11 mouse cellular contexts compared by ENCODE assay signal in genomic region chr5:51412303-51413117, GRCm38 (mm10).
DNase-seq lines count a peak whose midpoint lies in the region; ATAC-seq and TF ChIP-seq lines count a peak whose summit lies in the region.
"Had no signal": no experiment of that assay in that cellular context is flagged by ENCODE, and none has a peak within 500 bp of the region (broad histone marks: within the 10 kb centered on the region; RNA-seq: fewer than 3 reads in every experiment).

No protein-coding gene starts in this region.

- no peaks in the 10 kb centered on the region for H3K79me2 ChIP-seq in heart, adult 2 months (replicated peaks; ENCODE audit: control insufficient read depth, insufficient read depth, low read length)

- peak overlapping the region; percentile 52 for H3K4me2 ChIP-seq in heart, embryonic 11.5 days
- H3K4me2 ChIP-seq in lung, postnatal 0 days (replicated peaks; ENCODE audit: low read depth, low read length), result no peak overlapping the region
- H3K4me2 ChIP-seq: lung, embryonic 14.5 days had no signal

- no peaks in the 10 kb centered on the region for H3K27me3 ChIP-seq in heart, embryonic 11.5 days (ENCODE audit: control insufficient read depth, insufficient read depth, low read length)
- no peaks in the 10 kb centered on the region for H3K27me3 ChIP-seq in heart, adult 2 months (ENCODE audit: control insufficient read depth, insufficient read depth, low read length)
- H3K27me3 ChIP-seq in lung, postnatal 0 days (replicated peaks; ENCODE audit: insufficient read depth, low read length), result no peaks in the 10 kb centered on the region

- no peak for TF ChIP-seq CTCF in heart, adult 2 months (IDR thresholded peaks at IDR 0.05)
- TF ChIP-seq CTCF in lung, postnatal 0 days (IDR thresholded peaks at IDR 0.05), result no peak

- H3K4me1 ChIP-seq in heart, embryonic 11.5 days (ENCODE audit: control insufficient read depth, insufficient read depth, low read length), result peaks cover 3% of the 10 kb centered on the region; the same call in 1 of the 2 replicates
- H3K4me1 ChIP-seq in heart, adult 2 months (ENCODE audit: control insufficient read depth, insufficient read depth, low read length), result no peaks in the 10 kb centered on the region; the same call in 1 of the 2 replicates
- no peaks in the 10 kb centered on the region for H3K4me1 ChIP-seq in lung, postnatal 0 days (ENCODE audit: insufficient read depth, low read depth, low read length)

- no peaks in the 10 kb centered on the region for H3K36me3 ChIP-seq in heart, embryonic 11.5 days (ENCODE audit: control insufficient read depth, insufficient read depth, low read length)
- H3K36me3 ChIP-seq in heart, adult 2 months (ENCODE audit: control insufficient read depth, insufficient read depth, low read length), result no peaks in the 10 kb centered on the region
- no peaks in the 10 kb centered on the region for H3K36me3 ChIP-seq in lung, postnatal 0 days (ENCODE audit: insufficient read depth, low read length)

- no peak for ATAC-seq in heart, embryonic 11.5 days (replicated peaks; ENCODE audit: insufficient number of reproducible peaks, low FRiP score, low TSS enrichment)
- no peak for ATAC-seq in lung, postnatal 0 days

- whole genome bisulfite sequencing in heart, embryonic 11.5 days (ENCODE audit: insufficient replicate concordance), result 42% methylated on average over 12 of the region's 12 CpGs
- 28% methylated on average over 12 of the region's 12 CpGs for WGBS in heart, adult 2 months
- WGBS in lung, postnatal 0 days, result 53% methylated on average over 12 of the region's 12 CpGs

- H3K9ac ChIP-seq in heart, embryonic 11.5 days (ENCODE audit: low read depth, low read length), result peak overlapping the region; percentile 56; the same call in 1 of the 2 replicates
- H3K9ac ChIP-seq in heart, adult 2 months (ENCODE audit: low read depth, low read length), result no peak overlapping the region
- H3K9ac ChIP-seq in lung, postnatal 0 days (replicated peaks; ENCODE audit: low read depth), result no peak overlapping the region
- H3K9ac ChIP-seq: lung, embryonic 14.5 days had no signal

- 0 out of 2 replicates have a peak overlapping the region, but pooled peaks have one; percentile 8 for H3K4me3 ChIP-seq in heart, embryonic 11.5 days (ENCODE audit: low read depth, low read length)
- no peak overlapping the region; the same call in 1 of the 2 replicates for H3K4me3 ChIP-seq in heart, adult 2 months
- no peak overlapping the region for H3K4me3 ChIP-seq in lung, postnatal 0 days (ENCODE audit: low read depth, low read length)
- H3K4me3 ChIP-seq: erythroblast, embryonic 14.5 days had no signal

- DNase-seq in heart, adult 2 months, result no peak
- DNase-seq in heart, postnatal 10 days, result peak; percentile 17 to 23
- peak; percentile 35 to 39 for DNase-seq in kidney, postnatal 36 days
- DNase-seq in telencephalon, adult 2 months (ENCODE audit: low read depth, low spot score), result peak; percentile 3
- DNase-seq in left cerebral cortex, adult 8-10 months (ENCODE audit: low spot score in 2 of 2), result no peak
- no peak for DNase-seq in lung, postnatal 0 days (ENCODE audit: low spot score)
- DNase-seq in layer of hippocampus, postnatal 36 days, result no peak
- DNase-seq: adrenal gland, postnatal 36 days; lung, embryonic 14.5 days had no signal

- intact Hi-C loops in heart, adult 2 months (cut with DNase I), result no loop called here
- intact Hi-C loops in heart, postnatal 10 days (cut with DNase I), result no loop called here

- peak overlapping the region; percentile 50; the same call in 1 of the 2 replicates for H3K27ac ChIP-seq in heart, embryonic 11.5 days (ENCODE audit: low read depth, low read length)
- no peak overlapping the region; the same call in 1 of the 2 replicates for H3K27ac ChIP-seq in heart, adult 2 months
- H3K27ac ChIP-seq in lung, postnatal 0 days (ENCODE audit: low read length), result no peak overlapping the region

- no peak for TF ChIP-seq POLR2A in heart, adult 2 months (IDR thresholded peaks at IDR 0.05; ENCODE audit: insufficient read depth, low read depth, low read length)

- no peaks in the 10 kb centered on the region for H3K9me3 ChIP-seq in heart, embryonic 11.5 days (replicated peaks; ENCODE audit: control insufficient read depth, low read length)
- H3K9me3 ChIP-seq in lung, postnatal 0 days (ENCODE audit: low read length), result no peaks in the 10 kb centered on the region

- no peak for TF ChIP-seq EP300 in heart, adult 2 months (IDR thresholded peaks at IDR 0.05; ENCODE audit: insufficient read depth, low read depth, low read length)
- TF ChIP-seq EP300 in lung, postnatal 0 days (IDR thresholded peaks at IDR 0.05), result no peak

Comparison
In these comparisons a context has a peak if more than half of its experiments do, and no peak if none do; other contexts are left out.
1. DNase-seq: peak in heart, postnatal 10 days (2 of 2), kidney, postnatal 36 days (2 of 2) and telencephalon, adult 2 months (single experiment); none in heart, adult 2 months (0 of 2), left cerebral cortex, adult 8-10 months (0 of 2), lung, postnatal 0 days (single experiment) and layer of hippocampus, postnatal 36 days (0 of 2).